Mouse (Mus musculus) intestine, postnatal 0 days (tissue): Measurements from ENCODE around the gene H1f0. TPM values are rescaled to one million over a fixed set of nuclear protein-coding genes. Genes with fewer than 3 reads are reported as not detected.

ENCODE experiments used
- ATAC-seq: fragments of 200-750 bp; cut with Nextera tagmentation; 2 replicates; pipeline ENCODE4 v1.8.0; 2017; ENCODE audit warnings: mild to moderate bottlenecking, moderate TSS enrichment, moderate library complexity
- H3K27ac ChIP-seq: fragments of 300-500 bp; sonication (generic); 2 replicates; pipeline ENCODE4 v1.5.1; 2014; ENCODE audit warnings: mild to moderate bottlenecking, low read depth, low read length, moderate library complexity
- H3K27me3 ChIP-seq: fragments of 300-500 bp; sonication (generic); replicated peaks from 2 replicates; pipeline ENCODE4 v1.6.1; 2014; ENCODE audit warnings: low read length, mixed read lengths; ENCODE audit not compliant: control insufficient read depth, insufficient read depth
- H3K36me3 ChIP-seq: fragments of 300-500 bp; sonication (generic); 2 replicates; pipeline ENCODE4 v1.6.1; 2014; ENCODE audit warnings: mild to moderate bottlenecking, moderate library complexity; ENCODE audit not compliant: control insufficient read depth, insufficient read depth
- H3K4me1 ChIP-seq: fragments of 300-500 bp; sonication (generic); replicated peaks from 2 replicates; pipeline ENCODE4 v1.6.1; 2014; ENCODE audit warnings: antibody characterized with exemption, low read length, mixed read lengths; ENCODE audit not compliant: control insufficient read depth, insufficient read depth
- H3K4me2 ChIP-seq: fragments of 300-500 bp; sonication (generic); replicated peaks from 2 replicates; pipeline ENCODE4 v1.6.1; 2014; ENCODE audit warnings: low read depth, mild to moderate bottlenecking, moderate library complexity
- H3K4me3 ChIP-seq: fragments of 300-500 bp; sonication (generic); 2 replicates; pipeline ENCODE4 v1.5.1; 2014; ENCODE audit warnings: low read depth, low read length
- H3K9ac ChIP-seq: fragments of 300-500 bp; sonication (generic); 2 replicates; pipeline ENCODE4 v1.6.1; 2014; ENCODE audit warnings: mild to moderate bottlenecking, low read depth, low read length
- H3K9me3 ChIP-seq: fragments of 300-500 bp; sonication (generic); 2 replicates; pipeline ENCODE4 v1.6.1; 2016; ENCODE audit warnings: mixed run types; ENCODE audit not compliant: control insufficient read depth
- CTCF ChIP-seq: sonication (generic); IDR thresholded peaks from 2 replicates; pipeline ENCODE4 v1.5.1; 2016; ENCODE audit warnings: low read depth, mild to moderate bottlenecking, control low read depth, antibody characterized with exemption, moderate library complexity
- WGBS: fragments of 180-500 bp; shearing (Covaris S2); extraction: QIAGEN DNeasy Blood & Tissue Kit; methylation state at CpG from one replicate; pipeline ENCODE4 v1.1.7; 2014; 5-methylcytosine and 5-hydroxymethylcytosine counted together
- polyA plus RNA-seq: library from polyadenylated mRNA; unstranded; fragments of >200 nt; fragmentation: Nextera tagmentation; extraction: Ambion mirVana; gene quantifications from 2 replicates; pipeline ENCODE4 v1.2.1, GENCODE M21; 2015

The H1f0 gene
- polyA plus RNA-seq, 1 experiment from 2014 or later, result 319 TPM

- peaks cover 18% of the 10 kb centered on the region for H3K36me3 ChIP-seq
- peak overlapping the region; percentile 88 for H3K4me2 ChIP-seq
- H3K9me3 ChIP-seq, result no peaks in the 10 kb centered on the region
- WGBS, result 20% methylated on average over 5 of the region's 5 CpGs
- H3K9ac ChIP-seq, result no peak overlapping the region
- H3K4me1 ChIP-seq, result peaks cover 6% of the 10 kb centered on the region; the same call in 1 of the 2 replicates
- H3K27me3 ChIP-seq, result no peaks in the 10 kb centered on the region
- no peak for TF ChIP-seq CTCF
- no peak for ATAC-seq
- H3K27ac ChIP-seq, result no peak overlapping the region
- H3K4me3 ChIP-seq, result peak overlapping the region; percentile 96
Measured at GRCm38 (mm10) chr15:78984286-78984778, 43.9 kb upstream of the H1f0 start.

GRCm38 (mm10) chr15:78986536-78987220 is 41.6 kb upstream of the H1f0 start:
- TF ChIP-seq CTCF, result no peak
- no peak overlapping the region for H3K27ac ChIP-seq
- no peaks in the 10 kb centered on the region for H3K27me3 ChIP-seq
- peaks cover 41% of the 10 kb centered on the region for H3K36me3 ChIP-seq
- peaks cover 3% of the 10 kb centered on the region; the same call in 1 of the 2 replicates for H3K4me1 ChIP-seq
- no peak overlapping the region for H3K9ac ChIP-seq
- ATAC-seq, result no peak
- H3K4me3 ChIP-seq, result no peak overlapping the region
- 69% methylated on average over 11 of the region's 11 CpGs for WGBS
- no peaks in the 10 kb centered on the region for H3K9me3 ChIP-seq
- no peak overlapping the region for H3K4me2 ChIP-seq

- Histone ChIP-seq H3K36me3 (peaks cover 60% of the 10 kb centered on the region), H3K4me3 (no peak overlapping the region), H3K27me3 (no peaks in the 10 kb centered on the region), H3K9ac (no peak overlapping the region), H3K9me3 (no peaks in the 10 kb centered on the region), H3K4me1 (no peaks in the 10 kb centered on the region; the same call in 1 of the 2 replicates), H3K27ac (no peak overlapping the region), H3K4me2 (no peak overlapping the region)
- WGBS, result 68% methylated on average over 14 of the region's 14 CpGs
- no peak for TF ChIP-seq CTCF
- no peak for ATAC-seq
Measured at GRCm38 (mm10) chr15:78988499-78988971, 39.7 kb upstream of the H1f0 start.

GRCm38 (mm10) chr15:78989152-78990092 is 38.8 kb upstream of the H1f0 start:
- no peaks in the 10 kb centered on the region for H3K9me3 ChIP-seq
- H3K4me2 ChIP-seq, result no peak overlapping the region
- WGBS, result 90% methylated on average over 14 of the region's 14 CpGs
- peaks cover 69% of the 10 kb centered on the region for H3K36me3 ChIP-seq
- H3K27me3 ChIP-seq, result no peaks in the 10 kb centered on the region
- no peak for ATAC-seq
- no peak overlapping the region for H3K27ac ChIP-seq
- no peak for TF ChIP-seq CTCF
- H3K9ac ChIP-seq, result no peak overlapping the region
- H3K4me3 ChIP-seq, result no peak overlapping the region
- no peaks in the 10 kb centered on the region; the same call in 1 of the 2 replicates for H3K4me1 ChIP-seq

- Histone ChIP-seq H3K9ac (no peak overlapping the region), H3K27ac (no peak overlapping the region), H3K9me3 (no peaks in the 10 kb centered on the region), H3K4me3 (no peak overlapping the region), H3K36me3 (peaks cover 75% of the 10 kb centered on the region), H3K4me1 (no peaks in the 10 kb centered on the region), H3K4me2 (no peak overlapping the region), H3K27me3 (no peaks in the 10 kb centered on the region)
- no peak for TF ChIP-seq CTCF
- WGBS, result 93% methylated on average over 9 of the region's 9 CpGs
- ATAC-seq, result no peak
Measured at GRCm38 (mm10) chr15:78990093-78990463, 38.2 kb upstream of the H1f0 start.

- no peak for ATAC-seq
- Histone ChIP-seq H3K36me3 (peaks cover 84% of the 10 kb centered on the region), H3K9ac (no peak overlapping the region), H3K4me2 (no peak overlapping the region), H3K9me3 (no peaks in the 10 kb centered on the region), H3K4me3 (no peak overlapping the region), H3K4me1 (no peaks in the 10 kb centered on the region), H3K27ac (no peak overlapping the region), H3K27me3 (no peaks in the 10 kb centered on the region)
- 93% methylated on average over 25 of the region's 25 CpGs for WGBS
- no peak for TF ChIP-seq CTCF
Measured at GRCm38 (mm10) chr15:78990970-78991525, 37.2 kb upstream of the H1f0 start.
